Mouse (Mus musculus) adrenal gland, adult 10 weeks (tissue): ENCODE results near the gene Cmtm7. TPM values are rescaled to one million over a fixed set of nuclear protein-coding genes. Genes with fewer than 3 reads are reported as not detected.

Experiments used
- polyA plus RNA-seq: library from polyadenylated mRNA; stranded (reverse); fragments of 350-450 nt; fragmentation: Illumina TruSeq; extraction: RNeasy Lipid Tissue Mini Kit (QIAGEN cat#74804); gene quantifications from one replicate; pipeline ENCODE4 v1.2.3, GENCODE M21; 2014; ENCODE audit warnings: low read depth, low replicate concordance

The Cmtm7 gene
- 4.0 TPM for polyA plus RNA-seq

DNA sequence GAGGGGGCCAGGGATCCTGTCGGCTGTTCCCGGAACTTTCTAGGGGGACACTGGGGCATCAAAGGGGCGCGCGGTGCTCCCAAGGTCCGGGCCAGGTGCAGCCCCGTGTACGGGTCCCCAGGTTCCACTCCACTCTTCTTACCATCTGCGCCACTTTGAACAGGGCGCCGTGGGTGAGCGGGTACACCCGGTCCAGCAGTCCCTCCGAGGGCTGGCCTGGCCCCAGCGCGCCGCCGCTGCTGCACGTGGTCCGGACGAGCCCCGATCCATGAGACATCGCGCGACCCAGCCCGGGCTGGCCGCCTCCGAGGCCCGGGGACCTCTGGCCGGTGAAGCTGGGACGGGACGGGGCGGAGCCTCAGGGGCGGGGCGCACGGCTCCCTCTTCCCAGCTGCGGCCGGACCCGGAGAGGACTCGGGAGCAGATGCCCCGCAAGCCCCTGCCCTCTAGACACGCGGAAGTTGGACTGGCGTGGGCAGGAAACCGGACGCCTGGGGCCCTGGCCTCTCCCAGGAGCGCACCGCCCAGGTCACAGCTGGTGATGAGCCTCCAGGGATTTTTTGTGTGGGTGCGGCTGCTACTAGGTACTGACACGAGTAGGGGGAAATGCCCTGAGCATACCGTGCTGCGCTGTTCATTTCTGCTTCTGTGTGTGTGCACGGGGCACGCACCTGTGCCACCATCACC, at the start of gene Cmtm7:
Cmtm7 (minus strand) TSS at position 331 of the 687 bp plus-strand sequence.

DNA sequence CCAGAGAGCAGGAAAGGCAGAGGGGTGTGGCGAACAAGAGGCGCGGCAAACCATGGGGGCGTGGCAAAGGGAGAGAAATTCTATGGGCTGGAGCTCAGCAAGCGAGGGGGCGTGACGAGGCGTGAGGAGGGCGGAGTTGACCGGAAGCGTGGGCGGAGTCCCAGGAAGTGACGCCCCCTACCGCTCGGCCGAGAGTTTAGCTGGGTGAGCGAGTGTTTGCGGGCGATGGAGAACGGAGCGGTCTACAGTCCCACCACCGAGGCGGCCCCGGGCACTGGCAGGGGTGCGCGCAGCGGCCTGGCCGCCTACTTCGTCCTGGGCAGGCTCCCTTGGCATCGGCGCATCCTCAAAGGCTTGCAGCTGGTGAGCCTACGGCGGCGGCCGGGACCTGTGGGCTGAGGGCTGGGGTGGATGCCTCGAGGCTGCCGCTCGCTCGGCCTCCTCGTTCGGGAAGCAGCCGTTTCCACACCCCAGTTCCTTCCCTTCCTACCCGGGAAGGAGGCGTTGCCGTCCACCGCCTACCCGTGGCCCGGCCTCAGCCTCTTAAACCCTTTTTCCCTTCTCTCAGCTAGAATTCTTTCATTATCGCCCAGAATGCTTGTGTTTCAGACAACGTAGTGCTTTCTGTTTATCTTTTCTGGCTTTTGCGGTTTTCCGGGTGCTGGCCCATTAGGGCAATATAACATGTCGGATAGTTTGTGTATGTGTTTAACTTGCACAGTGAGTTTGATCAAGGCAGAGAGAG, 50.5 kb downstream of the Cmtm7 start, which contains the start of gene Cmtm6:
Cmtm6 (plus strand) TSS at position 106 of the 745 bp plus-strand sequence.

Other genes starting within 250 kb of the Cmtm7 start
- not detected for gene Trim71, start 217.5 kb downstream of the Cmtm7 start, polyA plus RNA-seq
- gene Cnot10, start 141.7 kb downstream of the Cmtm7 start, polyA plus RNA-seq: 38.6 TPM
- gene Dync1li1, start 93.1 kb downstream of the Cmtm7 start, polyA plus RNA-seq: 48.5 TPM
- gene Cmtm6, start 50.7 kb downstream of the Cmtm7 start, polyA plus RNA-seq: 124 TPM
- gene Cmtm8, start 62.3 kb upstream of the Cmtm7 start, polyA plus RNA-seq: 9.2 TPM
- gene Gpd1l, start 152.1 kb upstream of the Cmtm7 start, polyA plus RNA-seq: 39.1 TPM
- not detected for gene Osbpl10, start 196.7 kb upstream of the Cmtm7 start, polyA plus RNA-seq
- gene Rps27rt, start 200.9 kb upstream of the Cmtm7 start, polyA plus RNA-seq: 75.4 TPM